Mouse (Mus musculus) left cerebral cortex, postnatal 36 days (tissue): ENCODE data around the gene Pde1c. TPM values are rescaled to one million over a fixed set of nuclear protein-coding genes. Genes with fewer than 3 reads are reported as not detected.

Experiments
- DNase-seq, 2 experiments: peaks; one replicate each; pipeline ENCODE4 v3.0.0; 2021 to 2022; ENCODE audit warnings: low spot score in 2 of 2, mixed read lengths in 1 of 2
- intact Hi-C: fragments of 180-260 bp; cut with DNase I; formaldehyde crosslinking; loops from one replicate; pipeline ENCODE4 v1.15.1; 2025
- total RNA-seq, 2 experiments: library from RNA; stranded (reverse); gene quantifications; 2 replicates each; pipeline ENCODE4 v1.2.3; 2021

The Pde1c gene
- total RNA-seq, 2 experiments from 2014 or later: 4.9 to 6.3 TPM

DNA sequence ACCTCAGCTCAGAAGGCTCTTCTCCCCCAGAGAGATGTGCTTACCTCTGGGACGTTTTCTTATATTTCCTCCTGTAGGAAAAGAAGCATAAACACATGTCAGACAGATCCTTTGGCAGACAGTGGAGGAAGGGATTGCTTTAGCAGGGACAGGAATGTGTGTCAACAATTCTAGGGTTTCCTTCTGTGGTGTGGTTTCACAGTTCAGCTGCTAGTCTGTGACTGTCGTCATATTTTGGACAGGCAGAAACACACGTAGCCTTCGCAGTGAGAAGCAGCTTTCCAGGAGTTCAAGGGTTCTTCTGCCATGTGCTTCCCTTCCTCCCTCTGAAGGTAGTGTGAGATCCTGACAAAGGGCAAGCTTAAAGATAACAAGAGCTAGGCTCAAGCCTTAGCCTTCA is 223.8 kb downstream of the Pde1c start:
- DNase-seq: no peak
- intact Hi-C loops: no loop called here

DNA sequence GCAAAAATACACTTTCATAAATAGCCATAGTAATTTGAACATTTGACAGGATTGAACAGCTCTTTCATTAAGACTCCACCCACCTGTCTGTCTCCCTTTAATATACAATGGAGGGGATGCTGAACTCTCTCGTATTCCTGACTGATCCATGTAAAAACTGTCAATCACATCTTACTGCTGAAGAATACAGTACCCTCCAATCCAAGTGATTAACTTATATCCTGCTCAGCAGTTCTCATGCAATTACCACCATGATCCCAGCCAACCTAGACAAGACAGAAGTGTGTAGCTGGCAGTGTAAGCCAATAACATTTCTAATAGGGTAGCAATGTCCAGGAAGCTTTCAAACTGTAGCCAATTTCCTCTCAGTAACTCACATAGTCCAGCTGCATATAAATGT is 226.9 kb downstream of the Pde1c start:
- intact Hi-C loops: no loop called here
- no peak for DNase-seq

DNA sequence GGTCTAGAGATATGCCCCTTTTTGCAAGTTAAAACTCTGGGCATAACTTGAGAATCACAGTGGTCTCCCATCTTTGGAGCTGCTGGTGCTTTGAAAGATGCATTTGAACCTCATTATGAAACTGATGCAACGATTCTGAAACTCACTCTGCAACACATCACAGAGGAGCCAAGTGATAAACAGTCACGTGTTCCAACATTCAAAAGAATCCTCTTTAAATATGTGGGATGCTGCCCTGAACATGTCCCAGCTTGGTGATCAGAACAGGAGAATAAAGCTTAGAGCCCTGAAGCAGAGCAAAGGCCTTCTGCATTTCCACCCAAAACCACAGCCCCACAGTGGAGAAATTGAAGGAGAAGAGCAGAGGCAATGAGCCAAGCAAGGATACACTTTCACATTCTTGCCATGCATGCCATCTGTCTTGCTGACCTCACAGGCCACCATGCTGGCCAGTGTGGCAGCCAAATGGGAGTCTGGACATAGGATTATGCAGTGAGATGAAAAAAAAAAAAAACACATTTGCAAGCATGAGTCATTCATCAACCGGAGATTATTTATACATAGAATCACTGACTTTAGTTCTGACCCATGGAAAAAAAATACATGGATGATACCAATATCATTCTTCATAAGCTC is 233.0 kb downstream of the Pde1c start:
- DNase-seq: no peak
- intact Hi-C loops: no loop called here

DNA sequence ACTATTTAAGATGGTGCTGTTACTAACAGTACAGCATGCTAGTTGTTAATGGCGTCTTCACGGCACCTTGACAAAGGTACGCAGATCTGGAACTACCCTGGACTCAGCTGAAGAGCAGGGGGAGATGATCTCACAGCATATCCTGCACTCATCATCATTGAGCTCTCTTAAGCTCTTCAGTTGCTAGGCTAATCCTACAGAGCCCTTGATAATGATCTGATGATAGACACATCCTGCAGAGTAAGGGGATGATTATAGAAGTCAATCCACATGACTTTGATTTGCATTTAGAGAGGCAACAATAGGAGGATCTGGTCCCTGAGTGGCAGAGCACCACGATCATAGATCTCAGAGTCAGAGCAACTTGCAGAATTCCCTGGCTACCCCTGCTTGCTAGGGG is 236.8 kb downstream of the Pde1c start:
- intact Hi-C loops: no loop called here
- no peak for DNase-seq

DNA sequence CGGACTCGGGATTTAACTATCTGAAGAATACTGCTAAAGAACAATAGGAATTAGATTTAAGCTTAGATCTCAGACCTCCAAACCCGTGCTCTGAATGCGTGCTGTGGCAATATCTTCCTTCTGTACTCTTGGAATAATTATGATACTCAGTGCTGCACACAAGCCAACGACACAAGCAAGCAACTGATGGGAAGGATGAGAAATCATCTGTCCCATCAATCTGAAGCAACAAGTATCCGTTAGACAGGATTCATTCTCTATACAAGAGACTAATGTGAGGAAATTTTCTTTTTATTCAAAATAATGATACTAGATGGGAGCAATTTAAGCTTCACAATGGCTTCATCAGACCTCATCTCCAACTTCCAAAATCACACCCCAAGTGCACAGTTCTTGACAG is 237.5 kb downstream of the Pde1c start:
- intact Hi-C loops: no loop called here
- DNase-seq: no peak

DNA sequence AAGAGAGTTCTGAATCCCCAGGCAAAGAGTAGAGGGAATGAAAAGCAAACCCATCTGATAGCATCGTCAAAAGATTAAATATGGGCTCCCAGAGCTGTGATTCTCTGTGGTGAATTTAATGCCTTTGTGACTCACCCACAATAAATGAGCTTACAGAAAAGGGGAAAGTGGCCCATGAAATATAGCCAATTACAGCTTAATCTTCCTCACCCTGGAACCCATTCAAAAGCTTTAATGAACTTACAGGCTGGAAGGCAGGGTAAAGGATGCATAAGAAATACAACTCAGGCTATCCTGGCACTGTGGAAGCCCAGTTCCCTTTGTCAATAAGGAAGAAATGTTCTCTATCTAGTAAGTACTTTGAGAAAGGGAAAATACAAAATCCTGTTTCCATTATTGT is 240.8 kb downstream of the Pde1c start:
- intact Hi-C loops: no loop called here
- DNase-seq: no peak

DNA sequence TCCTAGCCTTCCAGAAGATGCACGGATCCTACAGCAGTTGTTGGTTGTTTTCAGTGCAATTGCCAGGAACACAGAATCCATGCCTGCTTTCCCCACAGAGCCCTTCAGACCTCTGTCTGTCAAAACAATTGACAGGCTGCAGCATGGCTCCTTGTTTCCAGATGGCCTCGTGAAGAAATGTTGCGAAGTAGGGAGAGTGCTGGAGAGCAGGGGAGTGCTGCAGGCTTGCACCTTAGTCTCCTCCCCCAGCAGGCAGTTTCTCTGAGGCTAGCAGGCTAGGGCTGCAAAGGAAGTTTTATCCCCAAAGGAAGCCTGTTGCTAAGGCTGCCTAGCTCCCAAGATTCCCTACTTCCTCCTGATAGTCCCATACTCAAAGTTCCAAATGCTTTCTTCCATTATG is 246.1 kb downstream of the Pde1c start:
- intact Hi-C loops: no loop called here
- DNase-seq: no peak

DNA sequence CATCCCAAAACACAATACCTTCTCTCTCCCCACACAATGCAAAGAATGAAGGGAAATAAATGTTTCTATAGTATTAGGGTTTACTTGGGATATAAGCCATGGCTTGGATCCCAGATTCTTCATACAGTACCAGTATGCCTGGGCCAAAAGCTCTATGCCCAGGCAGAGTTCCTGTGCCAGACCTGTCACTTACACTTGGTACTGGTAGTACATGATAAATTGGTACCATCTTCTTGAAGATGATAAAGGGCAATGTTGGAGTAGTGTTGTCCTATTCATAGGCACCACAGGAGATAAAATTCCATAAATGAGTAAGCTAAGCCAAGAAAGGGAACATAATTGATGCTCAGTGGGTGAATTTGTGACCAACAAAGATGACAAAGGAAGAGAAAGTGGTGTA is 258.6 kb downstream of the Pde1c start:
- intact Hi-C loops: no loop called here
- no peak for DNase-seq

DNA sequence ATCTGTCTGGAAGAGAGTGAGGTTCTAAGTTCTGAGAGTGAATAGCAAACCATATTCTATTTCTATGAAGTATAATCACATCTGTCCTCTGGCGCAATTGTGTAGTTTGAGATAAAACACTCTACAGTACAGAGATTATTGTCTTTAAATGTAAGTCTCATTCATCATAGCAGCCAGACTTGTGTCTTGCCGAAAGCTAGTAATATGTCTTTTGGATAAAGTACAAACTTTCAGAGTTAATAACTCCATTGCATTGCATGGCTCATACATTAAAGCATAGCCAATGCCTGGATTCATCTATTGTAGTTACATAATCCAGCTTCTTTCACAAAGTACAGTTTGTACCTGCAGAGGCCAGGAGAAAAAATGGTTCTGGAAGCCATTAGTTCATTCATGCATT is 262.8 kb downstream of the Pde1c start:
- intact Hi-C loops: no loop called here

DNA sequence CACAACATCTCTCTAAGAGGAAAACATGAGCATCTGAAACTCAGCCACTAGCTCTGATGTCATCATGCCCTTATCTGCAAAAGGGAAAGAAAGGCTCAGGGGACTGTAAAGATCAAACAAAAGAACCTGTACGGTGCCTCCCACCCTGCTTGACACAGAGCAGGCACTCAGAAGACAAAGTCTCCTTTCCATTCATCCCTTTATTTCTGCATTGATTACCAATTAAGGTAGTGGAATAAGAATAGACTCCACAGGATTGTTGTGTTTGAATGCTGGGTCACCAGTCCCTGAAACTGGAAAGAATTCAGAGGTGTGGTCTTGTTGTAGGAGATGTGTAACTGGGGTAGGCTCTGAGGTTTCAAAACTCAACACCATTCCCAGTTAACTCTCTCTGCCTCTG is 276.7 kb downstream of the Pde1c start:
- intact Hi-C loops: no loop called here
- no peak for DNase-seq

More for the DNA sequence above, 262.8 kb downstream of the Pde1c start:
- no peak for DNase-seq

DNA sequence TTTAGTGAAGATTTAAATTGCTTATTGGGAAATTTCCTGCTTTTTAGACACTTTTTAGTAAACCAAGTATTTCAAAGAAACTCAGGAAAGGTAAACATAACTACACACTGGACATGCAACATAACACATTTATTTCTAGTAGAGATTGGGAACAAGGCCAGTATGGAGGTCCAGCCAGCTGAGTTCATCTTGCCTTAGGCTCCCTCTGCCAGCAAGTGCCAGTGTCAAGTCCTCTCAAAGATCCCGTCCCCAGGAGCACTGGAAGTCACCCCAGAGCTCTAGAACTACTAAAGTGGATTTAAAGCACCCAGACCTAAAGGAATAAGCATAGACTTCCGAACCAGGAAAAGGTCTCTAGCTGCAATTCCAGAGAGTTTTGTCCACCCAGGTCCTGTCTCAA is 279.6 kb downstream of the Pde1c start:
- no peak for DNase-seq
- intact Hi-C loops: no loop called here

DNA sequence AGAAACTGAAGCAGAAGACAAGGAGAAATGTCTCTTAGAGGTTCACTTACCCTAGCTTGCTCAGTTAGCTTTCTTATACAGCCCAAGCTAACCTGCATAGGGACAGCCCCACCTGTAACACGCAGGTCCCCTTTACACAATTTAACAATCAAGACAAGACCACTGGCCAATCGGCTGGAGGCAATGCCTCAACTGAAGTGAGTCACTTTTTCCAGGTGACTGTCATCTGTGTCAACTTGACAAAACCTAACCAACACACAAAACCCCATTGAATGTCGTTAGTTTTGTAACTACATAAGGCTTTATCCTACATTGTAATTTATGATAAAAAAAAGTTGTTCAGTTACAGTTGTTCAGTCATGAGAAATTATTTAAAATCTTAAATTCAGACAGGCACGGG is 284.1 kb downstream of the Pde1c start:
- intact Hi-C loops: no loop called here
- no peak for DNase-seq

DNA sequence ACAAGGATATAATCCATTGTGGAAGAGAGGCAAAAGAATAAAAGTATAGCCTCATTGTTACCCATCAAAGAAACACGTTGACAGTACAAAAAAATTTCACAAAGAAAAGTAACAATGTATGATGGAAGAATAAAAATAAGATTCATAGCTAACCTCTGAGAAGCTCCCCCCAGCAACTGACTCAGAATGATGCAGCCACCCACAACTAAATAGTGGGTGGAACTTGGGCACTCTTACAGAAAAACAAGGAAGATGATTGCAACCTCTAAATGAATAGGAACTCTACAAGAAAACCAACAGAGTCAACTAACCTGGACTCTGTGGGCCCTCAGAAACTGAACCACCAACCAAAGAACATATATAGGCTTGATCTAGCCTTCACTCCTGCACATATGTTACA is 293.4 kb downstream of the Pde1c start:
- DNase-seq: peak in 1 of 2 experiments; percentile 9
- intact Hi-C loops: no loop called here

DNA sequence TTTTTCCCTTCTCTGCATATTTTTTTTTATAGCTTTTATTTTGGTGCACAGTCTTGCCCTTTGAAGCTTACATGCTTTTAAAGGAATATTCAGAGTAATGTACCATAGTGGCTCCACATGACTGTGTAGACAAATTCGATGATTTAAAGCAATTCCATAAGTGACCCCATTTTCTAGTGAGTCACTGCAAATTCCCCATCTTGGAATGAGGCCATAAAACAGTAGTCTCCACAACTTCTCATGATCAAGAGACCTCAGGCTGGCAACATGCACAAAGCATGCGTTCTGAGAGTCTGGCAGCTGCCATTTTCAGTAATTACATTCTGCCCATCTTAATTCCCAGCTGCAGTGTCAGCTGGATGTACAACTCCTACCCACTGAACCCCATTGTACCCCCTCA is 297.2 kb downstream of the Pde1c start:
- no peak for DNase-seq
- intact Hi-C loops: no loop called here

DNA sequence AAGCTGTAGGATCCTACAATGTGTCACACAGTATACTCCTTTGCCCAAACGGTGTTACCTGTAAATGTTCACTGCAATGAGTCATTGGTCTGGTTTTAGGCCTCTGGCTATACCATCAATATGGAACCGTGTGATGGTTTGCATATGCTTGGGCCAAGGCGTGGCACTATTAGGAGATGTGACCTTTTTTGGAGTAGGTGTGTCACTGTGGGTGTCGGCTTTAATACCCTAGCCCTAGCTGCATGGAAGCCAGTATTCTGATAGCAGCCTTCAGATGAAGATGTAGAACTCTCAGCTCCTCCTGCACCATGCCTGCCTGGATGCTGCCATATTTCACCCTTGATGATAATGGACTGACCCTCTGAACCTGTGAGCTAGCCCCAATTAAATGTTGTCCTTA is 304.4 kb downstream of the Pde1c start:
- intact Hi-C loops: no loop called here
- DNase-seq: no peak

DNA sequence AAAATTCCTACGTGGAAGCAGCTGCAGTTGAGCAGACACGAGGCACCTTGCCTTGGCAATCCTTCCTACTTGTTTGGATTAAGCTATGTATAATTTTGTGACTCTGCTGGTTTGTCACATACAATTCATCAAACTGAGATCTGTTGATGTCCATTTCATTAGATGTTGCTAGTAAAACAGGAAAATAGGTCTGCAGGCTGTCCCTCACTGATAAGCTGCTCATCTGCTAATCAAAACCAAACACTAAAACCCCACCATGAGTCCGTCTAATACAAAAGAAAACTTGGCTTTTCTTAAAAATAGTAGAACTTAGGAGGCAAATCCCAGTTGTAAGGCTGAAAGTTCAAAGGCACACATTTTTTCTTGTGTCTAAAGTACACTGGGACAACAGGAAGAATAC is 308.8 kb downstream of the Pde1c start:
- intact Hi-C loops: no loop called here
- DNase-seq: no peak

DNA sequence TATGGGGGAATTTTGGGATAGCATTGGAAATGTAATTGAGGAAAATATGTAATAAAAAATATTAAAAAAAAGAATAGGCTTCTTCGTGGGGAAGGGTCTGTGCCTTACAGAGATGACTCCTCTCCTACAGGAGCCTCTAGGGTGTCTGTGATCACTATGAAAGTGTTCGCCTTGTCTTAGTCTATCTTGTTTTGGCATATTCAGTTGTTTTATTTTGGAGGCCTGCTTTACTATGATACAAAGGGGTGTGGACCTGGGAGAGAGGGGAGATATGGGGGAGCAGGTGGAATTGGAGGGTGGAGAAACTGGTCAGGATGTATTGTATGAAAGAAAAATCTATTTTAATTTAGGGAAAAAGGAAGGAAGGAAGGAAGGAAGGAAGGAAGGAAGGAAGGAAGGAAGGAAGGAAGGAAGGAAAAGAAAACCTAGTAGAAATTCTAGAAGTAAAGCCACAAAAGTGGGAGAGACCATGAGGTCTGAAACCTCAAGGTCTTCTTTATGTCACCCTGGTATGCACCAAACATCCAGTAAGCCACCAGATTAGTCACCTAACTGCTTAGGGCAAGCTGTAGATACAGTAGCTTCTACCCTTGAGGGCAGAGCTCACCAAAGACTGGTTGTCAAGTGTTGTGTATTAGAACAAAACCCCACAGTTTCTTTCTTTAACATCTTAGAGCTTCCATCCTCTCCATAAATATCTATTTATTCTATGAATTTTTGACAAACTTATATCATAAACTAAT is 311.2 kb downstream of the Pde1c start:
- intact Hi-C loops: no loop called here
- no peak for DNase-seq

DNA sequence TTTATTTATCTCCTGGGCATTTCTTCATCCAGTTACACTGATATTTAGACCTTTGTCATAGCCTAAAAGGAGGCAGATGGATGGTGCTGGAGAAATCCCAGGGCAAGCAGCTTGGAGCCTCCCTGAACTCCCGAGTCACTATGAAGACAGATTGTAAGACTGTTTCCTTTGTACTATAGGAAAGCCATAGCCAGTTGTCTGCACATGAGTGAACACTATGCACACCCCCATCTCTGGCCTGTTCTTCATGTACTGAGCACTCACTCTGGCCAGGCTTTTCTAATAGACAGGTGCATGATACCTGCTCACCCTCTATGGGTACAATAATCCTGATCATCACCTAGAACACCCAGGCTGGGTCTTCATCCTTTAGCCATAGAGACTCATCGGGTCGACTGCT is 318.8 kb downstream of the Pde1c start:
- intact Hi-C loops: no loop called here
- DNase-seq: no peak

DNA sequence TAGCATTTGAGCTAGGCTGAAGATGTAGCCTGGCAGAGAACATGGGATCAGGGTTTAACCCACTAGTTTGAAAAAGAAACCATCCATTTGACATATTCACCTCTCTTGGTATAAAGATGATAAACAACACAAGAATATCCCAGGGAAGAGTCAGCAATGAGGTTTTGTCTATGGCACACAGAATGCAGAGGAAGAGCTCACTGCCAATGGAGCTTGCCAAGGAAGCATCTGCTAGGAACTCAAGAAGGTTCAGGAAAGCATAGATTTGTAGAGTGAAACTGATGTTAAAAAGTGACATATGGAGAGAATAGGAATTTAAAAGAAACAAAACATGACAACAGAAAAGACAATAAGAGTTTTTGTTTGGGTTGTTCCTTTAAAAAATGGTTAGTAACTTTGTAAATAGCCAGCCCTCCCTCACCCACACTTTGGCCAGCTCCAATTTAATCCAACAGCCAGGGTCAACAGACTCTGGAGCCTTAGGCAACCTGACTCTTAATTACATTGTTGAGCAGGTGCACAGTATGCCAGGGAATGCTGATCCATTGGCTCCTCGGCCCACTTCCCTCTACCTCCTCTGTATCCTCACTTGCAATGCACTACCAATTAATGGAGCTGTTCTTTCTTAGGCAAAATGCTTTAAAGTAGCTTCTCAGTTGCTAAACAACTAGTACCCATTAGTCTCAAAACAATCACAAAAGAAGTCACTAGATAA is 377.3 kb downstream of the Pde1c start:
- intact Hi-C loops: no loop called here
- no peak for DNase-seq

DNA sequence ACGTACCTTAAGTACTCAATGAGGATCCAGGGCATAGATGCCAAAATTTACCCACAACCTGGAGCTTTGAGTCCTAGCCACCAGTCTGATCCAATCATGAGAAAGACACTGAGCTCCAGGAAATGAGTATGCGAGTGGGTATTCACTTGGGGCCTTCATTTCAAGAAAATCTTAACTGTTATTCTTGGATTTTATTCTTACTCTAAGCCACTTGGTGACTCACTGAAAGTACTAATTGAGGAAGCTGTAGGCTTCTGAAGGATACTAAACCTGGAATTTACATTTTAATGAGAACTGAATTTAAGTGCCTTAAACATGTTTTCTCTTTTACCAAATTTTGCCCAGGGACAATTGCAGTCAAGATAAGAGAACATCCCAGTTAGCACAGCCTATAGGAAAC is 392.4 kb downstream of the Pde1c start:
- intact Hi-C loops: no loop called here
- no peak for DNase-seq

DNA sequence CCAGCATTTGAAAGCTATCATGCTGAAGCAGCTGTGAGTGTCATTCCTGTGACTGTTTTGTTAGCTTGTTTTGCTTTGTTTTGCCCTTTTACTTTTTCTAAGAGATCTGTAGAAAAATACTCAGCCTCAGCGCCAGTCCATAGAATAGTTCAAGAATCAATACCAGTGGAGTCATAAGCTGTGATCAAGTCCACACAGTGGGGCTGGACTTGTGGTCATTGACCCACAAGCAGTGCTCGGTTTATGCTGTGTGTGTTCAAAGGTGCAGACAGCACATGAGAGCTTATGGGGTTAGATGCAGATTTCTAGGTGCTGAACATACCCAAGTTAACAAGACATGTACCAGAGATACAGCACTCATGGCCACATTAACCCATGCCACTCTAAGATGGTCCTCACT is 396.7 kb downstream of the Pde1c start:
- DNase-seq: no peak
- intact Hi-C loops: no loop called here
